Mouse (Mus musculus) testis, adult 2 months (tissue): ENCODE measurements around the gene Inpp4b. TPM values are rescaled to one million over a fixed set of nuclear protein-coding genes. Genes with fewer than 3 reads are reported as not detected.

Experiments used
- H3K27ac ChIP-seq: fragments of 200-500 bp; 2 replicates; pipeline ENCODE4 v1.5.1; 2012; ENCODE audit warnings: low read depth, low read length; ENCODE audit not compliant: control insufficient read depth, insufficient read depth
- H3K27me3 ChIP-seq: fragments of 200-500 bp; 2 replicates; pipeline ENCODE4 v1.6.1; 2012; ENCODE audit warnings: mild to moderate bottlenecking, low read length, moderate library complexity; ENCODE audit not compliant: control insufficient read depth, insufficient read depth
- H3K36me3 ChIP-seq: fragments of 200-500 bp; 2 replicates; pipeline ENCODE4 v1.6.1; 2012; ENCODE audit warnings: mild to moderate bottlenecking, low read length; ENCODE audit not compliant: control insufficient read depth, insufficient read depth
- H3K4me1 ChIP-seq: fragments of 200-500 bp; 2 replicates; pipeline ENCODE4 v1.6.1; 2012; ENCODE audit warnings: low read length; ENCODE audit not compliant: control insufficient read depth, insufficient read depth
- H3K4me3 ChIP-seq: fragments of 200-500 bp; 2 replicates; pipeline ENCODE4 v1.5.1; 2012; ENCODE audit warnings: low read depth, mild to moderate bottlenecking, low read length, moderate library complexity, mixed read lengths; ENCODE audit not compliant: control insufficient read depth
- CTCF ChIP-seq: fragments of 200-500 bp; IDR thresholded peaks from 2 replicates; pipeline ENCODE4 v1.5.1; 2012; ENCODE audit warnings: low read depth, mild to moderate bottlenecking, inconsistent platforms, low read length, moderate library complexity; ENCODE audit not compliant: control insufficient read depth, insufficient read depth, insufficient replicate concordance
- POLR2A ChIP-seq: fragments of 200-500 bp; IDR thresholded peaks from 2 replicates; pipeline ENCODE4 v1.6.1; 2012; ENCODE audit warnings: low read depth, mild to moderate bottlenecking, inconsistent platforms, low read length, moderate library complexity; ENCODE audit not compliant: control insufficient read depth
- polyA plus RNA-seq: library from polyadenylated mRNA; depleted of rRNA; stranded (reverse); fragments of >200 nt; gene quantifications from 2 replicates; pipeline ENCODE4 v1.2.3, GENCODE M21; 2012

The Inpp4b gene
- polyA plus RNA-seq, 1 experiment, result 2.3 TPM

DNA sequence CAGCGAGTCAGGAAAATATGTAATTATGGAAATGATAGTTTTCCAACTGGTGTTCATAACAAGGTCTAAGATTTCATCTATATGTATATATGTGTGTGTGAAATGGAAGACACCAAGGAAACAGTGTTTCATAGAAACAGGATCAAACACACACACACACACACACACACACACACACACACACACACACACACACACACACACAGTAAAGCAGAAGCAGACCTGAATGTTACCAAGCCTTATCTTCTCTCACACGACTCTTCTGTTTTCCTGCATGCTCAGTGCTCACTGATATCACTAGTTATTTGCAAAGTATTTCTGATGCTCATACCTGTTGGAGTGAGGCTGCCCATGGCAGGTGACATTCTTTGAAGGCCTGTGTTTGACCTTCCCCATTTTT lies 159.9 kb downstream of the Inpp4b start:
- no peak overlapping the region for H3K27ac ChIP-seq
- no peak for TF ChIP-seq POLR2A
- no peak for TF ChIP-seq CTCF
- H3K36me3 ChIP-seq, result no peaks in the 10 kb centered on the region
- H3K4me3 ChIP-seq, result no peak overlapping the region
- no peaks in the 10 kb centered on the region for H3K4me1 ChIP-seq
- H3K27me3 ChIP-seq, result no peaks in the 10 kb centered on the region

DNA sequence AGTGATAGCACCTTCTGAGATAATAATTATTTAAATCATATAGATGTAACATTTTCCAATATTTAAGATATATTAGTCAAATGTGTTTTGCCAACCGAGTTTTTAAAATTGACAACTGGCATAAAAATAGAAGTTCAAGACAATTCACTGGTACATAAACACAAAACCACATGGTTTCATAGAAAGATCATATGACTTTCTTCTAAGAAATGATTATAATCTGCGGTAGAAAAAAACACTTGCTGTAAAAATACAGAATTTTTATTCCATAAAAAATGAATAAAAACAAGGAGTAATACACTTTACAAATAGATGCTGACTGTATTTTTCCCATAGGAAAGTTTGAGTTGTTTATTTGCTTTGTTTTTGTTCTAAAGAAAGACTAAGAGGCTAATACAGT lies 160.6 kb downstream of the Inpp4b start:
- no peak overlapping the region for H3K4me3 ChIP-seq

DNA sequence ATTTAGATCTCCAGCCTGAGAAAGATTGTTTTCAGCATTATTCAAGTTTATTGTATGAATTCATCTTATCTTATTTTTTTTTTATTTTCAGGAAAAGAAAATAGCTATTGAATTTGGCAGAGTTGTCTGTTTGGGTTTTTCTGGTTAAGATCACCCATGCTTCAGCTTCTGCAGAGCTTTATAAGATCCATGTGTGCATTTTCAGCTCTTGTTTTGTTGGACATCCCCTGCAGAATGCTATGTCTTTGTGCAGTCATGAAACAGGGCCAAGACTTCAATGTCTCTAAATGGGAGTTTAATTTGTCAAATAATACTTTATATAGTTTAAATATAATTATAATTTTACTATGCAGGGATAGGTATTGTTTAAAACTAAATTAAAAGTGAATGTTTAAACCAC lies 170.5 kb downstream of the Inpp4b start:
- TF ChIP-seq CTCF (no peak), POLR2A (no peak)
- Histone ChIP-seq H3K36me3 (no peaks in the 10 kb centered on the region), H3K27ac (no peak overlapping the region), H3K27me3 (no peaks in the 10 kb centered on the region), H3K4me1 (no peaks in the 10 kb centered on the region), H3K4me3 (no peak overlapping the region)

More for the DNA sequence above, 160.6 kb downstream of the Inpp4b start:
- Histone ChIP-seq H3K27ac (no peak overlapping the region), H3K4me1 (no peaks in the 10 kb centered on the region), H3K36me3 (no peaks in the 10 kb centered on the region), H3K27me3 (no peaks in the 10 kb centered on the region)
- TF ChIP-seq CTCF, result no peak
- no peak for TF ChIP-seq POLR2A

DNA sequence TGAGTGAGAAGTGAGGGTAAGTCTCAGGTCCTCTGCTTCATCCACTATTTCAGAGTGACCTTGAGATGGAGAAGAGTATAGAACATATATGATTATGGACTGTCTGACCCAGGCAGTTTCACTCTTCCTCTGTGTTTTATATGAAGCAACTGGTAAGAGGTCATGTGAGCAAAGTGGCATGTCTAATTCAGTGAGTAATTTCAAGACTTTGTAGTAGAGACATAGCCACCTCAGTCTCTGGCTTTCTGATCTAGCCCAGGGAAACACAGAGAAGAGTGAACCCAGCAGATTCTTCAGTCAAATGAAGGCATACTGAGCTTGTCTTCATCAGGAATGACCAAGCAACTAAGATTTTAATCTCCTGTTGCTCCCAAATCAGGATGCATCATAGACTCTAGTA lies 172.1 kb downstream of the Inpp4b start:
- TF ChIP-seq POLR2A (no peak), CTCF (no peak)
- no peaks in the 10 kb centered on the region for H3K36me3 ChIP-seq
- no peak overlapping the region for H3K4me3 ChIP-seq

DNA sequence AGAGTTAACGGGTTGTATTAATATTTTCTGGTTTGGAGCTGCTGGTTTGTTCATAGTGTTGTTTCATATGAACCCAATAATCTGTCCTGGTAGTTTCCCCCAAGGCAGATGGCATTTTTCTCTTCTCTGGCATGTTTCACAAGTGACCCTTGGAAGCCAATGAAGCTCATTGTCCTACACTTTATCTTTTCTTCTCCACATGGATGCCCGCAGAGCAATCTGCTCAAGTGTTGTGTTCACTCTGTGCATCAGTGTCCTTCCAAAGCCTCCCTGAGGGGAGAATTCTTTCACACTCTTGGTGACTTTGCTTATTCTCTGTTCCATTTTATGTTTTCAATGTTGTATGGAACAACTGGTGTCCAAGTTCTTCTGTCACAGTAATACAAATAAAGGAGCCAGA lies 179.7 kb downstream of the Inpp4b start:
- Histone ChIP-seq H3K4me1 (no peaks in the 10 kb centered on the region), H3K27me3 (no peaks in the 10 kb centered on the region), H3K4me3 (no peak overlapping the region), H3K36me3 (no peaks in the 10 kb centered on the region), H3K27ac (no peak overlapping the region)
- no peak for TF ChIP-seq CTCF

More for the DNA sequence above, 172.1 kb downstream of the Inpp4b start:
- H3K4me1 ChIP-seq, result no peaks in the 10 kb centered on the region
- no peak overlapping the region for H3K27ac ChIP-seq
- no peaks in the 10 kb centered on the region for H3K27me3 ChIP-seq

DNA sequence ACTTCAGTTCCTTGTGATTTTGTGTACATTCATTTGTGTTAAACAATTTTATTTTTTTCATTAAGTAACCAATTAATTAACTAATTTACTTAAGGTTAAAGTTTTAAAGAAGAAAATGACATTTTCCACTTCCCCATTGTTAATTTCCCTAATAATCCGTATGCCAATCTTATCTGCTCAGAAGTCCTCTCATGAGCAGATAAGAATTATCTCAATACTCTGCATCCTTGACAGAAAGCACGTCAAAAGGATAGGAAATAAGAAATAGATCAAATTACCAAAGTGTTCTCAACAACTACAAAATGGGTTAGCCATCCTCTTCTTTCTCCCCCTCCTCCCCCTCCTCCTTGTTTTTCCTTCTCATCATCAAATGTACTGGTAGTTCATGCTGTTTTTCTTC lies 182.2 kb downstream of the Inpp4b start:
- Histone ChIP-seq H3K4me1 (no peaks in the 10 kb centered on the region), H3K27me3 (no peaks in the 10 kb centered on the region), H3K36me3 (no peaks in the 10 kb centered on the region), H3K4me3 (no peak overlapping the region), H3K27ac (no peak overlapping the region)
- TF ChIP-seq POLR2A, result no peak
- no peak for TF ChIP-seq CTCF

DNA sequence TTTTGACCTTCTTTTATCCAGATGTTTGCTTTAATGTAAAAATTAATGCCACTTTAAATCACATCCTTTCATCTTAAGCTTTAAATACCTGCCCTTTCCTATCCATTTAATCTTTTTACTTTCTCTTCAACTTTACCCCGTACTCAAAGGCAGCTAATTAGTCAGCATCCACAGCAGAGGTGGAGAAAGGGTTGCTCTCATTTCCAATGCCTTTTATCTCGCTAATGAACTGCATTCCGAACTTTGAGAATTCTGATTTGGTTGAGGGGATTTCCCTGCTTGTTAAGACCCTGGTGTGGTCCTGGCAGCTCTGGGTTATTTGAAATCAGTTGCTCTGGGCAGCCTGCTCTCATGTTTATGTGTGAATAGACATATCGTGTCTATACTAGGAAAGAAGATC lies 185.3 kb downstream of the Inpp4b start:
- Histone ChIP-seq H3K27ac (no peak overlapping the region), H3K4me1 (no peaks in the 10 kb centered on the region), H3K36me3 (no peaks in the 10 kb centered on the region), H3K27me3 (no peaks in the 10 kb centered on the region), H3K4me3 (no peak overlapping the region)
- no peak for TF ChIP-seq CTCF
- no peak for TF ChIP-seq POLR2A

DNA sequence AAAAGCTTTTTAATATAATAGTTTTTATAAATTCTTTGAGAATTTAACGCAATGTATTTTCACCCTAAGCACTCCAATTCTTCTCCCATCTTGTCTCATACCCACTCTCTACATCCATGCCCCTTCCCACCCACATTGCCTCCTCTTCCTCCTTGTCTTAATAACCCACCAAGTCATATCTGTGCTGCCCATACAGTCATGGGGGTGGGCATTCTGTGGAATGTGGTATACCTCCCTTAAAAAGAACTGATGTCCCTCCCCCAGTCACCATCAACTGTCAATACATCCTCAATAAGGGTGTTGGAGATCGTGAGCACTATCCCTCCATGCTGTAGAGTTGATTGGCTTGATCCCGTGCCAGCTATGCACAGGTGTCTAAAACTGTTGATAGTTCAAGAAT lies 196.0 kb downstream of the Inpp4b start:
- no peaks in the 10 kb centered on the region for H3K27me3 ChIP-seq
- no peak for TF ChIP-seq CTCF
- TF ChIP-seq POLR2A, result no peak
- H3K4me3 ChIP-seq, result no peak overlapping the region
- no peaks in the 10 kb centered on the region for H3K4me1 ChIP-seq
- H3K36me3 ChIP-seq, result no peaks in the 10 kb centered on the region
- no peak overlapping the region for H3K27ac ChIP-seq
